Mouse (Mus musculus) MEL (cell line): ENCODE results near the gene Cntnap2.

Experiments
- CTCF ChIP-seq, 3 experiments: IDR thresholded peaks in 2 of 3; conservative IDR thresholded peaks in 1 of 3; 2 replicates each; pipeline ENCODE4 v1.5.1; 2011 to 2012; ENCODE audit warnings: low read length in 3 of 3, low read depth in 2 of 3, mild to moderate bottlenecking in 2 of 3, improper control_type of control experiment in 1 of 3, inconsistent platforms in 1 of 3, mixed read lengths in 1 of 3, moderate library complexity in 1 of 3; ENCODE audit not compliant: control insufficient read depth in 1 of 3, insufficient read depth in 1 of 3, poor library complexity in 1 of 3, severe bottlenecking in 1 of 3
- POLR2A ChIP-seq, 2 experiments: IDR thresholded peaks; 2 replicates each; pipeline ENCODE4 v1.6.1; 2011 to 2012; ENCODE audit warnings: low read length in 2 of 2, mild to moderate bottlenecking in 2 of 2, control low read depth in 1 of 2, improper control_type of control experiment in 1 of 2, low read depth in 1 of 2, moderate library complexity in 1 of 2; ENCODE audit not compliant: control insufficient read depth in 1 of 2, insufficient read depth in 1 of 2, poor library complexity in 1 of 2

- TF ChIP-seq POLR2A (IDR thresholded peaks at IDR 0.05; ENCODE audit: control insufficient read depth in 1 of 2, insufficient read depth in 1 of 2, low read depth in 1 of 2, low read length in 2 of 2, poor library complexity in 1 of 2) (no peak), CTCF (IDR thresholded peaks at IDR 0.05 in 2 of 3, conservative IDR thresholded peaks at IDR 0.05 in 1 of 3; ENCODE audit: control insufficient read depth in 1 of 3, insufficient read depth in 1 of 3, low read depth in 2 of 3, low read length in 3 of 3, poor library complexity in 1 of 3, severe bottlenecking in 1 of 3) (no peak)
These were observed 2291.0 kb downstream of the Cntnap2 start for GRCm38 (mm10) chr6:47350100-47350690.
